ENCODE assay signal across 15 mouse cellular contexts in the genomic region with DNA sequence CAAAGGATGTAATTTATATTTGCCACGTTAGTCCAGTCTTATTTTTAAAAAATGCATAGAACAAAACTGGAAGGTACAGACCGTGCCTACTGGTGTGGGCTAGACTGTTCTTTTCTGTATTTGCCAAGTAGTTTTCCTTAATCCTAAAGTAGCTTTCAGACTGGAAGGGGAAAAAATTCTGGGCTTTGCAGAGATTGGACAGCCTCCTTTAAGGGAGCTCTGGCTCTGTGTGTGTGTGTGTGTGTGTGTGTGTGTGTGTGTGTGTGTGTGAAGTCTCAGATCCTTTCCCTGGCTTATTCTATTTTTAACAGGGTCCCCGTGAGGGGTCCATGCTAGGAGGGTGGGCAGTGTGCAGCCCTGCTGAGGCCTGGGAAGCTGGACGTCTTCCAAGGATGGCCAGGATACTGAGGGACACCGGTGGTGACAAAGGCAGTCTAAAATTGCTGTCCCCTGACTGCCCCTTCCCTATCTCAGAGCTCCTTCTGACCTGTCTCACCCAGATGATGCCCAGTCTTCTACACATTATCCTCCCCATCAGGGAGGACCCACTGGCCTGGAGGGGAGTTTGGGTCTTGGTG. TPM values are rescaled to one million over a fixed set of nuclear protein-coding genes. Genes with fewer than 3 reads are reported as not detected.
A peak's percentile ranks its signal among the peaks of the same experiment; 100 is the strongest.
DNase-seq lines count a peak whose midpoint lies in the region; ATAC-seq and TF ChIP-seq lines count a peak whose summit lies in the region.
"Had no signal": no experiment of that assay in that cellular context is flagged by ENCODE, and none has a peak within 500 bp of the region (broad histone marks: within the 10 kb centered on the region; RNA-seq: fewer than 3 reads in every experiment).

No protein-coding gene starts in this region.

- peak overlapping the region in 1 of 2 experiments; percentile 56; a peak in 3 of 4 replicates for H3K27ac ChIP-seq in heart, embryonic 14.5 days (replicated peaks in 1 of 2; ENCODE audit: control insufficient read depth in 1 of 2, insufficient read depth in 1 of 2, low read depth in 2 of 2, low read length in 2 of 2)
- H3K27ac ChIP-seq in lung, embryonic 14.5 days (ENCODE audit: low read depth) = peak overlapping the region; percentile 69; the same call in 1 of the 2 replicates
- peak overlapping the region; percentile 58; the same call in 1 of the 2 replicates for H3K27ac ChIP-seq in intestine, embryonic 15.5 days
- peak overlapping the region; percentile 82 for H3K27ac ChIP-seq in stomach, embryonic 15.5 days
- H3K27ac ChIP-seq in cerebellum, adult 2 months (ENCODE audit: insufficient read depth, low read length) = no peak overlapping the region

- intact Hi-C loops in heart, postnatal 14 days (cut with DNase I) = no loop called here

- no peak for TF ChIP-seq POLR2A in cerebellum, adult 2 months (IDR thresholded peaks at IDR 0.05; ENCODE audit: borderline replicate concordance, insufficient read depth, low read length)

- H3K9me3 ChIP-seq in heart, embryonic 14.5 days (ENCODE audit: control insufficient read depth, low read length) = no peaks in the 10 kb centered on the region
- H3K9me3 ChIP-seq in lung, embryonic 14.5 days (ENCODE audit: low read depth, low read length) = no peaks in the 10 kb centered on the region
- H3K9me3 ChIP-seq in intestine, embryonic 15.5 days = no peaks in the 10 kb centered on the region
- no peaks in the 10 kb centered on the region for H3K9me3 ChIP-seq in stomach, embryonic 15.5 days

- no peak overlapping the region for H3K4me3 ChIP-seq in heart, embryonic 14.5 days (ENCODE audit: control insufficient read depth in 1 of 2, insufficient read depth in 1 of 2, low read depth in 1 of 2, low read length in 2 of 2)
- no peak overlapping the region for H3K4me3 ChIP-seq in lung, embryonic 14.5 days (ENCODE audit: low read depth, low read length)
- H3K4me3 ChIP-seq in intestine, embryonic 15.5 days (replicated peaks) = no peak overlapping the region
- no peak overlapping the region for H3K4me3 ChIP-seq in stomach, embryonic 15.5 days (replicated peaks)
- no peak overlapping the region for H3K4me3 ChIP-seq in cerebellum, adult 2 months (replicated peaks; ENCODE audit: insufficient read depth, low read depth, low read length)

- DNase-seq in heart, postnatal 14 days = no peak
- DNase-seq in lung, embryonic 14.5 days = no peak
- DNase-seq in lung, postnatal 4 days = no peak
- DNase-seq in cerebellum, adult 2 months = no peak
- DNase-seq: kidney, postnatal 4 days; right cerebral cortex, postnatal 25 days had no signal

- WGBS in heart, embryonic 14.5 days = 36% methylated on average over 5 of the region's 5 CpGs
- WGBS in lung, embryonic 14.5 days = 49% methylated on average over 5 of the region's 5 CpGs
- 73% methylated on average over 5 of the region's 5 CpGs for WGBS in intestine, embryonic 15.5 days
- 57% methylated on average over 5 of the region's 5 CpGs for WGBS in stomach, embryonic 15.5 days
- WGBS in cerebellum, adult 2 months = 49% methylated on average over 5 of the region's 5 CpGs

- peak overlapping the region; percentile 31; the same call in 1 of the 2 replicates for H3K9ac ChIP-seq in heart, embryonic 14.5 days (ENCODE audit: low read length)
- 0 out of 2 replicates have a peak overlapping the region, but pooled peaks have one; percentile 1 for H3K9ac ChIP-seq in lung, embryonic 14.5 days
- no peak overlapping the region for H3K9ac ChIP-seq in intestine, embryonic 15.5 days
- no peak overlapping the region for H3K9ac ChIP-seq in stomach, embryonic 15.5 days

- H3K27me3 ChIP-seq in heart, embryonic 14.5 days (ENCODE audit: control insufficient read depth, insufficient read depth, low read length) = no peaks in the 10 kb centered on the region
- no peaks in the 10 kb centered on the region for H3K27me3 ChIP-seq in lung, embryonic 14.5 days (ENCODE audit: insufficient read depth, low read length)
- no peaks in the 10 kb centered on the region for H3K27me3 ChIP-seq in intestine, embryonic 15.5 days (replicated peaks)
- H3K27me3 ChIP-seq in stomach, embryonic 15.5 days (replicated peaks) = no peaks in the 10 kb centered on the region
- H3K27me3 ChIP-seq in cerebellum, adult 2 months (ENCODE audit: control insufficient read depth, insufficient read depth, low read length) = no peaks in the 10 kb centered on the region

- no peaks in the 10 kb centered on the region for H3K36me3 ChIP-seq in heart, embryonic 14.5 days (ENCODE audit: control insufficient read depth, insufficient read depth, low read length)
- no peaks in the 10 kb centered on the region for H3K36me3 ChIP-seq in lung, embryonic 14.5 days (ENCODE audit: insufficient read depth)
- no peaks in the 10 kb centered on the region for H3K36me3 ChIP-seq in intestine, embryonic 15.5 days
- H3K36me3 ChIP-seq in stomach, embryonic 15.5 days = no peaks in the 10 kb centered on the region

- no peak for TF ChIP-seq CTCF in lung, embryonic 14.5 days (IDR thresholded peaks at IDR 0.05; ENCODE audit: low read depth)
- TF ChIP-seq CTCF in cerebellum, adult 2 months (IDR thresholded peaks at IDR 0.05; ENCODE audit: borderline replicate concordance, insufficient read depth, low read depth, low read length) = no peak

- peaks cover 21 to 50% of the 10 kb centered on the region in 2 experiments for H3K4me1 ChIP-seq in heart, embryonic 14.5 days (ENCODE audit: control insufficient read depth in 2 of 2, insufficient read depth in 2 of 2, low read length in 2 of 2)
- H3K4me1 ChIP-seq in lung, embryonic 14.5 days (ENCODE audit: insufficient read depth) = peaks cover 7% of the 10 kb centered on the region; the same call in 1 of the 2 replicates
- peaks cover 40% of the 10 kb centered on the region for H3K4me1 ChIP-seq in intestine, embryonic 15.5 days (replicated peaks)
- peaks cover 44% of the 10 kb centered on the region for H3K4me1 ChIP-seq in stomach, embryonic 15.5 days
- peaks cover 14% of the 10 kb centered on the region; the same call in 1 of the 2 replicates for H3K4me1 ChIP-seq in cerebellum, adult 2 months (ENCODE audit: control insufficient read depth, insufficient read depth, low read length)

- no peak for ATAC-seq in heart, embryonic 14.5 days (ENCODE audit: insufficient number of reproducible peaks, insufficient read depth, low FRiP score, low read depth)
- no peak for ATAC-seq in lung, embryonic 14.5 days (ENCODE audit: insufficient read depth)
- ATAC-seq in intestine, embryonic 15.5 days = no peak
- no peak for ATAC-seq in stomach, embryonic 15.5 days (ENCODE audit: insufficient read depth, low FRiP score, low read depth)
- ATAC-seq: forebrain, embryonic 14.5 days had no signal

- peak overlapping the region; percentile 29; the same call in 1 of the 2 replicates for H3K4me2 ChIP-seq in heart, embryonic 14.5 days (ENCODE audit: low read length)
- H3K4me2 ChIP-seq in lung, embryonic 14.5 days = no peak overlapping the region; the same call in 1 of the 2 replicates
- no peak overlapping the region for H3K4me2 ChIP-seq in intestine, embryonic 15.5 days (replicated peaks)
- no peak overlapping the region for H3K4me2 ChIP-seq in stomach, embryonic 15.5 days

RNA-seq across cellular contexts. Expression of gene Eef2k, which starts 27.9 kb away (rescaled TPM):
- 12.1 and 12.4 TPM in 2 replicates for polyA plus RNA-seq in heart, embryonic 14.5 days (2014; fragmentation: Nextera tagmentation; extraction: Ambion mirVana)
- total RNA-seq in heart, postnatal 14 days (2021) = 10 to 100 TPM; 30.0 to 34.2 TPM
- polyA plus RNA-seq in lung, embryonic 14.5 days (2014; fragmentation: Nextera tagmentation; extraction: Ambion mirVana) = 11.2 and 13.0 TPM in 2 replicates
- 44.4 and 47.2 TPM in 2 replicates for polyA plus RNA-seq in intestine, embryonic 15.5 days (2015; fragmentation: Nextera tagmentation; extraction: Ambion mirVana)
- 54.3 and 58.0 TPM in 2 replicates for polyA plus RNA-seq in stomach, embryonic 15.5 days (2015; fragmentation: Nextera tagmentation; extraction: Ambion mirVana)
- polyA plus RNA-seq in cerebellum, adult 2 months (2012; rRNA removed) = 32.0 and 42.3 TPM in 2 replicates

RNA-seq across cellular contexts. Expression of gene Polr3e, which starts 47.0 kb away (rescaled TPM):
- polyA plus RNA-seq in heart, embryonic 14.5 days (2014; fragmentation: Nextera tagmentation; extraction: Ambion mirVana) = 8.2 and 13.4 TPM in 2 replicates
- total RNA-seq in heart, postnatal 14 days (2021) = 10 to 100 TPM; 10.7 to 10.9 TPM
- 24.3 and 24.6 TPM in 2 replicates for polyA plus RNA-seq in lung, embryonic 14.5 days (2014; fragmentation: Nextera tagmentation; extraction: Ambion mirVana)
- polyA plus RNA-seq in intestine, embryonic 15.5 days (2015; fragmentation: Nextera tagmentation; extraction: Ambion mirVana) = 40.3 and 41.5 TPM in 2 replicates
- polyA plus RNA-seq in stomach, embryonic 15.5 days (2015; fragmentation: Nextera tagmentation; extraction: Ambion mirVana) = 34.4 and 36.4 TPM in 2 replicates
- 27.2 and 28.9 TPM in 2 replicates for polyA plus RNA-seq in cerebellum, adult 2 months (2012; rRNA removed)

RNA-seq across cellular contexts. Expression of gene Gm5737, which starts 58.4 kb away (rescaled TPM):
- polyA plus RNA-seq in heart, embryonic 14.5 days (2014; fragmentation: Nextera tagmentation; extraction: Ambion mirVana) = not detected in 2 replicates
- under 1 TPM in 1 of 2 experiments, not detected in 1; 0.22 TPM for total RNA-seq in heart, postnatal 14 days (2021)
- not detected in 2 replicates for polyA plus RNA-seq in lung, embryonic 14.5 days (2014; fragmentation: Nextera tagmentation; extraction: Ambion mirVana)
- not detected in 2 replicates for polyA plus RNA-seq in intestine, embryonic 15.5 days (2015; fragmentation: Nextera tagmentation; extraction: Ambion mirVana)
- not detected in 2 replicates for polyA plus RNA-seq in stomach, embryonic 15.5 days (2015; fragmentation: Nextera tagmentation; extraction: Ambion mirVana)
- polyA plus RNA-seq in cerebellum, adult 2 months (2012; rRNA removed) = 0.08 TPM in 1 of 2 replicates, not detected in the other
- total RNA-seq: common myeloid progenitor, adult 5-6 weeks; heart, postnatal 10 days; left cerebral cortex, postnatal 25 days; megakaryocyte-erythroid progenitor cell, adult 5-6 weeks had no signal
- polyA plus RNA-seq: forebrain, embryonic 14.5 days; neural tube, embryonic 11.5 days had no signal

Comparison
In these comparisons a context has a peak if more than half of its experiments do, and no peak if none do; other contexts are left out.
1. H3K9ac ChIP-seq: peak in heart, embryonic 14.5 days (single experiment) and lung, embryonic 14.5 days (single experiment); none in intestine, embryonic 15.5 days (single experiment) and stomach, embryonic 15.5 days (single experiment).